Mouse (Mus musculus): ENCODE results near the gene Mboat7. TPM values are rescaled to one million over a fixed set of nuclear protein-coding genes. Genes with fewer than 3 reads are reported as not detected.
A peak's percentile ranks its signal among the peaks of the same experiment; 100 is the strongest.
"Not testable (repeated sequence)": the region's sequence is repeated elsewhere in the genome, so short reads cannot be mapped to it uniquely, and the experiment has no call there.

Mboat7 gene
- 32.7 and 40.4 TPM in 2 replicates for polyA plus RNA-seq (2016; fragmentation: Nextera tagmentation; extraction: Ambion mirVana)

DNA sequence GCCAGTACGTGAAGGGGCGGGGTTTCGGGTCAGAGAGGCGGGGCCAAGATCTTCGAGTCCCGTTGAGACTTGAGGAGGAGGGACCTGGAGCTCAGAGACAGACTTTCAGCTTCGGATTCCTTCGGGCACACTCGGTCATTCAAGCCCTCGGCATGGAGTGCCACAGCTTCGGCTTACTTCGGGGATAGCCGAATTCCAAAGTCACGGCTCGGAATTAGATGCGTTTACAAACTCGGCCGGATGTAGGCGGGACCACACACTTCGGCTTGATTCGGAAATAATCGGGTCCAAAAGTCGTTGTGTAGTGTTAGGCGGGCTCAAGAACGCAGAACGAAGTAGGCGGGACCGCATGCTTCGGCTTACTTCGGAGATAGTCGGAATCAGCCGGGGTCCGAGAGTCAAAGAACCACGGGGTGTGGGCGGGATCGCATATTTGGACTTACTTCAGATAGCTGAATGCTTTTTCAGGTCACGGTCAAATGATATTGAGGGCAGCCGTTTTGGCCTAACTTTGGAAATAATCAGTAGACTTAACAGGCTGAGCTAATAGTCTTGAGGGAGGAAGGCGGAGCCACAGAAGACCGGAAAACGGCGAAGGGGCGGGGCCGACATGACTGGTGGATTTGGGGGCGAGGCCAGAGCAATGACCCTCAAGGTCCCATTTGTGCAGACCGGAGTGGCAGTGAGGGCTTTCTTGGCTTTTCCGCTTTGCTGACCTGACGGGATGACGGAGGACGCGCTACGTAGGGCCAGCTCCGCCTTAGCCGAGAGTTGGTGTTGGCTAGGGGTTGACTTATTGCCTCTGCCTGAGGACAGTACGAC is at the start of gene Mboat7:
TSS of gene Mboat7 (minus strand) at position 537 of the 822 bp plus-strand sequence.
- DNase-seq (ENCODE audit: low spot score) = peak; percentile 99
- H3K4me1 ChIP-seq = peaks cover 21% of the 10 kb centered on the region; the same call in 1 of the 2 replicates
- H3K9me3 ChIP-seq = no peaks in the 10 kb centered on the region
- under 1% methylated on average over 55 of the region's 55 CpGs for WGBS
- H3K27me3 ChIP-seq (ENCODE audit: insufficient read depth, poor library complexity, severe bottlenecking) = no peaks in the 10 kb centered on the region
- H3K27ac ChIP-seq = peak within 1 kb of the TSS; percentile 94
- peaks cover 26% of the 10 kb centered on the region for H3K36me3 ChIP-seq
- H3K4me3 ChIP-seq = peak within 1 kb of the TSS; percentile 77

- H3K27ac ChIP-seq; H3K9me3 ChIP-seq; H3K4me3 ChIP-seq; H3K4me1 ChIP-seq; DNase-seq (ENCODE audit: low spot score); H3K27me3 ChIP-seq (ENCODE audit: insufficient read depth, poor library complexity, severe bottlenecking); H3K36me3 ChIP-seq: not testable (repeated sequence)
- no CpG with 5 or more reads among the region's 1 CpGs for WGBS
Observed at GRCm38 (mm10) chr7:3732675-3733074, 39.4 kb upstream of the Mboat7 start.

- DNase-seq (ENCODE audit: low spot score); H3K4me1 ChIP-seq; H3K9me3 ChIP-seq; H3K36me3 ChIP-seq; H3K27me3 ChIP-seq (ENCODE audit: insufficient read depth, poor library complexity, severe bottlenecking); H3K27ac ChIP-seq; H3K4me3 ChIP-seq: not testable (repeated sequence)
Observed at GRCm38 (mm10) chr7:3725459-3725858, 32.1 kb upstream of the Mboat7 start.

GRCm38 (mm10) chr7:3720268-3720667 is 26.9 kb upstream of the Mboat7 start, which contains the start of gene Pirb:
TSS of gene Pirb (minus strand) at chr7:3720391.
- H3K9me3 ChIP-seq; H3K36me3 ChIP-seq; H3K4me1 ChIP-seq; DNase-seq (ENCODE audit: low spot score); H3K4me3 ChIP-seq; H3K27ac ChIP-seq; H3K27me3 ChIP-seq (ENCODE audit: insufficient read depth, poor library complexity, severe bottlenecking): not testable (repeated sequence)
- 54% methylated on average over 1 of the region's 3 CpGs for whole genome bisulfite sequencing

- no peak overlapping the region for H3K27ac ChIP-seq
- no peaks in the 10 kb centered on the region for H3K27me3 ChIP-seq (ENCODE audit: insufficient read depth, poor library complexity, severe bottlenecking)
- WGBS = 35% methylated on average over 1 of the region's 1 CpGs
- H3K4me1 ChIP-seq = no peaks in the 10 kb centered on the region
- no peaks in the 10 kb centered on the region for H3K9me3 ChIP-seq
- H3K36me3 ChIP-seq = no peaks in the 10 kb centered on the region
- no peak for DNase-seq (ENCODE audit: low spot score)
- no peak overlapping the region for H3K4me3 ChIP-seq
Observed at GRCm38 (mm10) chr7:3715249-3715648, 21.9 kb upstream of the Mboat7 start.

DNA sequence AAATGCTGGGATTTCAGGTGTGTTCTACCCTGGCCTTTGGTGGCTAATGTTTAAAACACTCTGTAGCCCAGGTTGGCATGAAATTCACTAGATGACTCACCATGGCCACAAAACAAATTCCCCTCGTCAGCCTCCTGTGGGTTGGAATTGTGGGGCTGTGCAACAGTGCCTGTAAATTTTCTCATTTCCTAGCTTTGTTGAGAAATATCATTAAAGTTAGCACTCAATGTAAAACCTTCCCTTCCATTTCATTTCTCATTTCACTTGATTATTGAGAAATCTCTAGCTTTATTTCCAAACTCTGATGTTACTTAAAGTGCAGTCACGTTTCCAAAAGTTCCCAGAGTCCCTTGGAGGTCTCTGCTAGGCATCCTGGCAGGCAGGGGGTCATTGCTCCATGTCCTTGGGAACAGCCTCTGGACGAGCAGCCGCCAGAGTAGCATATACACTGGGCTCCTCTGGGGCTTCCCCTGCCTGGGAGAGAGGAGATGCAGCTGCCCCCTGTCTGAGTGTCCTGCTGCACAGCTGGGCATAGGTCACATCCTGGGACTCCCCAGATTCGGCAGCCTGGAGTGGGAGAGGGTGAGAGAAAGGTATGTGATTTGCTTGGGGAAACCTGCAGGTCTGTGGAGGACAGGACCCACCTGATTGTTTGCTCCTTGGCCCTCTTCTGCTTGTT is 19.1 kb upstream of the Mboat7 start:
- peaks cover 8% of the 10 kb centered on the region; the same call in 1 of the 2 replicates for H3K36me3 ChIP-seq
- no peak overlapping the region for H3K4me3 ChIP-seq
- whole genome bisulfite sequencing = 39% methylated on average over 5 of the region's 5 CpGs
- H3K4me1 ChIP-seq = no peaks in the 10 kb centered on the region
- H3K27ac ChIP-seq = no peak overlapping the region
- H3K27me3 ChIP-seq (ENCODE audit: insufficient read depth, poor library complexity, severe bottlenecking) = no peaks in the 10 kb centered on the region
- DNase-seq (ENCODE audit: low spot score) = no peak
- H3K9me3 ChIP-seq = no peaks in the 10 kb centered on the region

DNA sequence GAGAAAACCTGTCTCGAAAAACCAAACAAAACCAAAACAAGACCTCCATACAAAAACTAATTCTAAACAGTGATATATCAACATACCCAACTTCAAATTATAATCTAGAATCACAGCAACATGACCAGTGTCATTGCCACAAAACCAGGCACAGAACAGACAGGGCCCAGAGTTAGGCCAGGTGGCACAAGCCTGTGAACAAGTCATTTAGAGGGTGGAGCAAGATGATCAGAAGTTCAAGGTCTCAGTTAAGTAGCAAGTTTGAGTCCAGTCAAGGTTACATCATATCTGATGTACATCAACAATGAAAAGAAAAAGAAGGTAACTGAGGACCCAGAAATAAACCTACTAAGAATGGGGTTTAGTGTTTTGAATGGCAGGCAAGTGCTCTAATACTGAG is 15.7 kb upstream of the Mboat7 start:
- H3K9me3 ChIP-seq = no peaks in the 10 kb centered on the region
- 74% methylated on average over 1 of the region's 1 CpGs for WGBS
- peaks cover 39% of the 10 kb centered on the region for H3K36me3 ChIP-seq
- DNase-seq (ENCODE audit: low spot score) = no peak
- peaks cover 8% of the 10 kb centered on the region for H3K4me1 ChIP-seq
- no peak overlapping the region for H3K27ac ChIP-seq
- no peaks in the 10 kb centered on the region for H3K27me3 ChIP-seq (ENCODE audit: insufficient read depth, poor library complexity, severe bottlenecking)
- no peak overlapping the region for H3K4me3 ChIP-seq

- H3K9me3 ChIP-seq; H3K4me3 ChIP-seq; DNase-seq (ENCODE audit: low spot score); H3K4me1 ChIP-seq; H3K27ac ChIP-seq; H3K27me3 ChIP-seq (ENCODE audit: insufficient read depth, poor library complexity, severe bottlenecking): not testable (repeated sequence)
- H3K36me3 ChIP-seq = peaks cover 39% of the 10 kb centered on the region
- WGBS = 44% methylated on average over 5 of the region's 5 CpGs
Observed at GRCm38 (mm10) chr7:3708447-3708980, 15.2 kb upstream of the Mboat7 start.

- DNase-seq (ENCODE audit: low spot score) = no peak
- Histone ChIP-seq H3K4me1 (peaks cover 8% of the 10 kb centered on the region), H3K27me3 (ENCODE audit: insufficient read depth, poor library complexity, severe bottlenecking) (no peaks in the 10 kb centered on the region), H3K27ac (no peak overlapping the region), H3K4me3 (no peak overlapping the region), H3K36me3 (peaks cover 39% of the 10 kb centered on the region), H3K9me3 (no peaks in the 10 kb centered on the region)
- WGBS = 32% methylated on average over 7 of the region's 7 CpGs
Observed at GRCm38 (mm10) chr7:3707568-3708413, 14.5 kb upstream of the Mboat7 start.

GRCm38 (mm10) chr7:3707027-3707426 is 13.7 kb upstream of the Mboat7 start:
- 54% methylated on average over 4 of the region's 4 CpGs for WGBS
- Histone ChIP-seq H3K36me3 (peaks cover 39% of the 10 kb centered on the region), H3K27ac (no peak overlapping the region), H3K27me3 (ENCODE audit: insufficient read depth, poor library complexity, severe bottlenecking) (no peaks in the 10 kb centered on the region), H3K4me1 (peaks cover 8% of the 10 kb centered on the region), H3K9me3 (no peaks in the 10 kb centered on the region), H3K4me3 (no peak overlapping the region)
- no peak for DNase-seq (ENCODE audit: low spot score)

DNA sequence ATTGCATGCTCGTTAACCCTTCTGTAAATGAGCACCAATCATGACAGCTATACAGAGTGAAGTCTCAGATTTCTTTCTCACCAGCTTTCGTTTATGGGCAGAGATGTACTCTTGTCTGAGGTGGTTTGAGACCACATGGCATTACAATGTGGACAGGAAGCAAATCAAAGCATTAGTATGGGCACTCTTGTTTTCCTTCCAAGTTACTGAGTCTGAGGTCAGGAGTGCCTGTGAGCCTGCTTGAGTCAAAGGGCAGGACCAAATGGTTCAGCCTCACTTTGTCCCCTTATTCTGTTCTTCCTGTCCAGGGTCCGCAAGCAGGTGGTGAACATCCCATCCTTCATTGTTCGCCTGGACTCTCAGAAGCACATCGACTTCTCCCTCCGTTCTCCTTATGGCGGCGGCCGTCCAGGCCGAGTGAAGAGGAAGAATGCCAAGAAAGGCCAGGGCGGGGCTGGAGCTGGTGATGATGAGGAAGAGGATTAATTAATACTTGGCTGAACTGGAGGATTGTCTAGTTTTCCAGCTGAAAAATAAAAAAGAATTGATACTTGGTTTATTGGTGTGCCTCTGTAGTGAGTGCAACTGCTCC is 13.1 kb upstream of the Mboat7 start:
- H3K27ac ChIP-seq = 0 out of 2 replicates have a peak overlapping the region, but pooled peaks have one; percentile 94
- H3K4me1 ChIP-seq = peaks cover 8% of the 10 kb centered on the region
- 69% methylated on average over 11 of the region's 11 CpGs for WGBS

DNA sequence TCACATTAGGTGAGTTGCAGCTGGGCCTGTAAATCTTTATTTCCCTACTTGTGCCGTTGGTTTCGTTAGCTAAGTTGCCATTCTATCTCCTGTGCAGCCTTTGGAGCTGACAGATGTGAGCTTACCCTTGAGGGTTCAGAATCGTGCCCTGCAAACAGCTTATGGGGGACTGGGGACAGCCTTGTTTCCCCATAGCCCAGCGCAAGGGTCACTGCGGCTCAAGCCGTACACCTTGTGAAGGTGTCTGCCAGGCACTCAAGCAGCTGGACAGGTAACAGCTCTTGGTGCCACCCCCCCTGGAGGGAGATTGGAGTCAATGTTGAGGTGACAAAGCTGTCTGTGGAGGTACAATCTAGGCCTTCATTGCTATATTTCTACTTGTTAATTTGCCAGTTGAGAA is 12.6 kb upstream of the Mboat7 start:
- Histone ChIP-seq H3K36me3 (peaks cover 46% of the 10 kb centered on the region), H3K9me3 (no peaks in the 10 kb centered on the region), H3K27me3 (ENCODE audit: insufficient read depth, poor library complexity, severe bottlenecking) (no peaks in the 10 kb centered on the region), H3K4me1 (peaks cover 8% of the 10 kb centered on the region), H3K4me3 (peak overlapping the region; percentile 77), H3K27ac (peak overlapping the region; percentile 94; the same call in 1 of the 2 replicates)
- WGBS = 43% methylated on average over 6 of the region's 6 CpGs
- no peak for DNase-seq (ENCODE audit: low spot score)

More for the DNA sequence above, 13.1 kb upstream of the Mboat7 start:
- Histone ChIP-seq H3K9me3 (no peaks in the 10 kb centered on the region), H3K4me3 (peak overlapping the region; percentile 77), H3K27me3 (ENCODE audit: insufficient read depth, poor library complexity, severe bottlenecking) (no peaks in the 10 kb centered on the region), H3K36me3 (peaks cover 41% of the 10 kb centered on the region)
- DNase-seq (ENCODE audit: low spot score) = no peak

Data from heart, embryonic 10.5 days (tissue).